Mouse (Mus musculus) thymus, adult 2 months (tissue): ENCODE measurements around the gene Per2. TPM values are rescaled to one million over a fixed set of nuclear protein-coding genes. Genes with fewer than 3 reads are reported as not detected.

Source experiments
- DNase-seq: peaks from one replicate; pipeline ENCODE4 v3.0.0; 2021
- H3K27ac ChIP-seq: fragments of 200-500 bp; 2 replicates; pipeline ENCODE4 v1.5.1; 2012; ENCODE audit warnings: low read length, control low read depth; ENCODE audit not compliant: control insufficient read depth, insufficient read depth
- H3K27me3 ChIP-seq: fragments of 200-500 bp; 2 replicates; pipeline ENCODE4 v1.6.1; 2012; ENCODE audit warnings: mild to moderate bottlenecking, low read length, moderate library complexity, mixed read lengths; ENCODE audit not compliant: control insufficient read depth, insufficient read depth
- H3K36me3 ChIP-seq: fragments of 200-500 bp; 2 replicates; pipeline ENCODE4 v1.6.1; 2012; ENCODE audit warnings: mild to moderate bottlenecking, low read length, moderate library complexity; ENCODE audit not compliant: control insufficient read depth, insufficient read depth
- H3K4me1 ChIP-seq: fragments of 200-500 bp; replicated peaks from 2 replicates; pipeline ENCODE4 v1.6.1; 2012; ENCODE audit warnings: low read length; ENCODE audit not compliant: control insufficient read depth, insufficient read depth
- H3K4me3 ChIP-seq: fragments of 200-500 bp; 2 replicates; pipeline ENCODE4 v1.5.1; 2012; ENCODE audit warnings: mild to moderate bottlenecking, low read length, control low read depth, moderate library complexity; ENCODE audit not compliant: control insufficient read depth, insufficient read depth
- CTCF ChIP-seq: fragments of 200-500 bp; IDR thresholded peaks from 2 replicates; pipeline ENCODE4 v1.5.1; 2012; ENCODE audit warnings: mild to moderate bottlenecking, control low read depth, low read length, moderate library complexity, borderline replicate concordance; ENCODE audit not compliant: control insufficient read depth, poor library complexity, insufficient read depth; ENCODE audit errors: extremely low read depth
- POLR2A ChIP-seq: fragments of 200-500 bp; IDR thresholded peaks from 2 replicates; pipeline ENCODE4 v1.6.1; 2012; ENCODE audit warnings: mild to moderate bottlenecking, low read length, control low read depth, moderate library complexity; ENCODE audit not compliant: control insufficient read depth, poor library complexity, insufficient read depth; ENCODE audit errors: extremely low read depth
- WGBS: fragments of 180-500 bp; shearing (Covaris S2); methylation state at CpG from one replicate; pipeline ENCODE4 v1.1.7; 2018; 5-methylcytosine and 5-hydroxymethylcytosine counted together
- polyA plus RNA-seq: library from polyadenylated mRNA; depleted of rRNA; stranded (reverse); fragments of >200 nt; gene quantifications from 2 replicates; pipeline ENCODE4 v1.2.3, GENCODE M21; 2012

The Per2 gene
- polyA plus RNA-seq, 1 experiment, result 3.3 TPM

DNA sequence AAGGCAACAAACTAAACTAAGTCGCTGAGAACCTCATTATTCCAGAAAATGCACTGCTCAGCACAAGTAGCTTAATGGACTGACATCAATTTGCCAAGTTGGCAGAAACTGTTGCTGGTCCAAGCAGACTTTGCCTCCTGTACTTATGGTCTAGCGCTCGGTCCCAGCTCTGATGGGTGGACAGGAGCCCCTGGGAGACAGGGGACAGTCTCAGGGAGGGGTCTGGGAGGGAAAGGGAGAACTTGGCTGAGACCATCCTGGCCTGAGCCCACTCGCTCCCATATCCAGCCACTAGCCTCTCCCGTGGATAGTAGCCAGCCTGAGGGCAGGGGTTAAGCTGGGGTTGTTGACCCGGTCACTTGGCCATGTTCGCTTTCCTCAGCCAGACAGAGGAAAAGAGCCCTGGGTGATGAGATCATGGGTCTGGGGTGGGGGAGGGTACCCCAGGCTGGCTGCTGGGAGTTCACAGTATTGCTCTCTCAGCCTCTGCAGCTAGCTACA lies 3.4 kb downstream of the Per2 start:
- no peaks in the 10 kb centered on the region for H3K27me3 ChIP-seq
- no peaks in the 10 kb centered on the region for H3K36me3 ChIP-seq
- no peak overlapping the region for H3K4me3 ChIP-seq
- 96% methylated on average over 7 of the region's 7 CpGs for whole genome bisulfite sequencing
- H3K27ac ChIP-seq, result no peak overlapping the region
- no peak for TF ChIP-seq CTCF
- TF ChIP-seq POLR2A, result no peak
- peaks cover 13% of the 10 kb centered on the region for H3K4me1 ChIP-seq
- DNase-seq, result no peak

DNA sequence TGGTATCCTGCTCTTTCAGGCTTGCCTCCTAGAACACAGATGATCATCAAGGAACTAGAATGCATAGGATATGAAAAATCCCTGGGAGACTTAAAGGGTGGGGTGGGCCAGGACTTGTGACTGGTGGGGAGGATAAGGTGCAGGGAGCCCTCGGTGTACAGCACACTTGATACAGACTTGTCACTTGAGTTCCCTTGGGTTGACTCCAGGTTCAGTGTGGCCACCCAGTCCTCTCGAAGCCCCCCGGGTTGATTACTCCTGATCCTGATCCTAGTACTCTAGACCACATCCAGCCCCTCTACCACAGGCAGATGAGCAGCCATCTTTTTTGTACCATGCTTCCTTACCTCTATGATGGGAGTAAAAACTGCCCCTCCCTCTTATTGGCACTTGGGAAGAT lies 4.2 kb downstream of the Per2 start:
- Histone ChIP-seq H3K27ac (no peak overlapping the region), H3K36me3 (no peaks in the 10 kb centered on the region), H3K27me3 (no peaks in the 10 kb centered on the region), H3K4me3 (no peak overlapping the region), H3K4me1 (peaks cover 13% of the 10 kb centered on the region)
- 97% methylated on average over 3 of the region's 3 CpGs for WGBS
- TF ChIP-seq CTCF (no peak), POLR2A (no peak)
- DNase-seq, result no peak

DNA sequence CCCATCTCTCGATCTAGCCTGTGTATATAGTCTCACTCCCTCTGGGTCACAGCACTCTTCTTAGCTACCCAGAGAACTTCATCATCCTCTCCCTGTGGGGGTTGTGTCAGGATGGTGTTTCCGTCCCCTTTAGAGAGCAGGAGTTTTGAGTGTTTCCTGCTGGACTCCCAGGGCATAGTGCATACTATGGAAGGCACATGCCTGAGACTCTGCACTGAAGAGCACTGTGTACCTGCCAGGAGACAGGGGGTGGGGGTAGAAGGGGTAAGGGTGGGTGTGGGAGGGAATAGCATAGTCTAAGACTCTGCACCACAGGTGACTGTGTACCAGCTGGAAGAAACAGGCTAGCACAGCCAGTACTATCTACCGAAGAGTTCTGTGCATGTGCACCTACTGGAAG lies 4.8 kb downstream of the Per2 start:
- Histone ChIP-seq H3K4me1 (peaks cover 11% of the 10 kb centered on the region), H3K4me3 (no peak overlapping the region), H3K27ac (no peak overlapping the region), H3K36me3 (no peaks in the 10 kb centered on the region), H3K27me3 (no peaks in the 10 kb centered on the region)
- WGBS, result 94% methylated on average over 3 of the region's 3 CpGs
- no peak for DNase-seq
- TF ChIP-seq POLR2A (no peak), CTCF (no peak)

DNA sequence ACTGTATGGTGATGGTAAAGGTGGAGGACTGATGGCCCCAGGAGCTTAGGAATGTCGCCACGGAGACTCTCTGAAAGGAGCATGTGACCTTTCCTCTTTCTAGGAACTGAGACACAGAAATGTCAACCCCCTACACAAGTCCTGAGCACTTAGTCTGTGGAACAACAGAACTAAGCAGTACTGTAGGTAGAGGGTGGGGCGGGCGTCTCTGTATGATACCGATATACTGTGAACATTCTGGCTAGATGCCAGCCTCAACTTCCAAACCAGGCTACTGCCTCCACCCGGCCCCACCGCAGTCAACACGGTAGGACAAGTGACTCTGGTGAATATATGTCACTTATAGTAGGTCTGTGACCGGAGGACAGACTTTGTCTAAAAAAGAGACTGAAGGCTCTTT lies 5.2 kb downstream of the Per2 start:
- TF ChIP-seq CTCF (no peak), POLR2A (no peak)
- Histone ChIP-seq H3K27ac (no peak overlapping the region), H3K27me3 (no peaks in the 10 kb centered on the region), H3K4me1 (peaks cover 11% of the 10 kb centered on the region), H3K36me3 (no peaks in the 10 kb centered on the region), H3K4me3 (no peak overlapping the region)
- 95% methylated on average over 9 of the region's 9 CpGs for WGBS
- DNase-seq, result no peak

DNA sequence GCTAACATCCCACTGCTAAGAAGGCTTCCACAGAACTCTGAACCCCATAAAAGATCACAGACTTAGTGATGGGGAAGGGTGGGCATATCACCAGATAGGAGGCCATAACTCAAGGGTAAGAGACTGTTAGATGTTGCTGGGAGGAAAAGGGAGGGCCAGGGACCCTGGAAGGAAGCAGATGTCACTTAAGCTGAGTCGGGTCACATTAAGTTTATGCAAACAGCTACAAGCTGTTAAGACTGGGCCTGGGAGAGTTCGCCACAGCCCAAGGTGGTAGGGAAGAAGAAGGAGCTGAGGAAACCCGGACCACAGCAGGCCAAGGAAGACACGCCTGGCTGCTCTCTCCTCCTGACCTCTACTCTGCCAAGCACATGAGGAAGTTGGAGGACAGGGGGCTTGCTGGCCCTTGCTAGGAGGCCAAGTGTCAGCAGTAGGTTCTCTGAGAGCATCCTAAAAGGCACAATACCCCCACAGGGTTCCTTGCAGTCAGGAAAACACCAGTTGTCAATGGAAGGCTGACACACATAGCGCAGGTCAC lies 7.5 kb downstream of the Per2 start:
- Histone ChIP-seq H3K4me3 (no peak overlapping the region), H3K36me3 (no peaks in the 10 kb centered on the region), H3K4me1 (0 out of 2 replicates have a peak, but pooled peaks cover 1% of the 10 kb centered on the region), H3K27me3 (no peaks in the 10 kb centered on the region), H3K27ac (no peak overlapping the region)
- TF ChIP-seq CTCF (no peak), POLR2A (no peak)
- no peak for DNase-seq
- whole genome bisulfite sequencing, result 53% methylated on average over 5 of the region's 5 CpGs

DNA sequence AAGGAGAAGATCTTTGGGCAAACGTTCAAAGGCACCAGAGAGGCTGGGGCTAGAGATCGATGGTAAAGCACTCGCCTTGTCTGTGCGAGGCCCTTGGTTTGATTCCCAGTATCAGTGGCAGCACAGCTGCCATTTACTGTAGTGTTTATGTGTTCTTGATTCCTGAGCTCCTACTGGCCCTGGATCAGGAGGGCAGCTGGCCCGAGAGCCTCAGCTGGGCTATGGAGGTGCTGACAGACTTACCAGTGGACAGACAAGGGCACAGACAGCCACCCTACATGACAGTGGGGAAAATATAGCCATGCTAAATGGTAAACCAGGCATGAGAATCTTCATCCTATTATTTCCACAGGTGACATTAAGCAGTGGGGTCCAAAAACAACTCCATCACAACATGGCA lies 8.3 kb downstream of the Per2 start:
- Histone ChIP-seq H3K36me3 (no peaks in the 10 kb centered on the region), H3K4me1 (no peaks in the 10 kb centered on the region), H3K27me3 (no peaks in the 10 kb centered on the region), H3K27ac (no peak overlapping the region), H3K4me3 (no peak overlapping the region)
- no peak for DNase-seq
- WGBS, result 97% methylated on average over 5 of the region's 5 CpGs
- TF ChIP-seq CTCF, result no peak
- TF ChIP-seq POLR2A, result no peak

DNA sequence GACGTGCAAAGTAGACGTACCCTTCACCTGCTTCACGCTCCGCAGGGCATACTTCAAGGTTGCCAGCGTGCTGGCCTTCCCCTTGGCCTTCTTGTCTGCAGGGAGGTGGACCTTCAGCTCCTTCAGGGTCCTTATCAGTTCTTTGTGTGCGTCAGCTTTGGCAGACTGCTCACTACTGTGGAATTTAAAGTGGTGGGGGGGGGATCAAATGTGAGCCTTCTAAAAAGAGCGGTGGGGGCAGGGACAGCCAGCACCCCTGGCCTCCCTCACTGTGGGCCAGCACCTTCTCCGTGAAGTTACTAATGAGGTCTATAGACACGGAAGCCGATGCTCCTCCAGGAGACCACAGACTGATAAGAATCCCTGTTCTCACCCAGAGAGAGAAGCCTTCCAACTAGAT lies 10.4 kb downstream of the Per2 start:
- Histone ChIP-seq H3K4me1 (no peaks in the 10 kb centered on the region), H3K4me3 (no peak overlapping the region), H3K27me3 (no peaks in the 10 kb centered on the region), H3K27ac (no peak overlapping the region), H3K36me3 (no peaks in the 10 kb centered on the region)
- WGBS, result 97% methylated on average over 10 of the region's 10 CpGs
- TF ChIP-seq POLR2A (no peak), CTCF (no peak)
- DNase-seq, result no peak
